ENCODE assay signal across 13 mouse cellular contexts in the genomic region with DNA sequence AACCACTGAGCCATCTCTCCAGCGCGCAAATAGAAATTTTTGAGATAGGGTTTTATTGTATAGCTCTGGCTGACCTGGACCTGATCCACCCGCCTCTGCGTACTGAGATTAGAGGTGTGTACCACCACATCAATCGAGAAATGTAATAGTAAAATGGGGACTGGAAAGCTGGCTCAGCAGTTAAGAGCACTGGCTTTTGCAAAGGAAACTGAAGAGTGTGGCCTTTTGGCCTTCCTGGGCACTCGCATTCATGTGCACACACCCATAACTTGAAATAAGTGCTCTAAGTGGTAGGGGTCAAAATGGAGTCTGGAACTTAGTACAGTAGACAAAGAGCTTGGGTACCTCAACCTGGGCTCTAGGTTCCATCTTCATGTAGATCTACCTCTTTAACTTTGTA. TPM values are rescaled to one million over a fixed set of nuclear protein-coding genes. Genes with fewer than 3 reads are reported as not detected.
A peak's percentile ranks its signal among the peaks of the same experiment; 100 is the strongest.
DNase-seq lines count a peak whose midpoint lies in the region; ATAC-seq lines count a peak whose summit lies in the region.
"Had no signal": no experiment of that assay in that cellular context is flagged by ENCODE, and none has a peak within 500 bp of the region (broad histone marks: within the 10 kb centered on the region; RNA-seq: fewer than 3 reads in every experiment).

No protein-coding gene starts in this region.

- no peaks in the 10 kb centered on the region for H3K9me3 ChIP-seq in heart, embryonic 11.5 days (replicated peaks; ENCODE audit: control insufficient read depth, low read length)
- H3K9me3 ChIP-seq in midbrain, embryonic 10.5 days (replicated peaks) = no peaks in the 10 kb centered on the region
- H3K9me3 ChIP-seq in midbrain, embryonic 15.5 days = no peaks in the 10 kb centered on the region
- no peaks in the 10 kb centered on the region for H3K9me3 ChIP-seq in intestine, embryonic 15.5 days
- H3K9me3 ChIP-seq in neural tube, embryonic 12.5 days = no peaks in the 10 kb centered on the region

- peaks cover 7% of the 10 kb centered on the region for H3K36me3 ChIP-seq in heart, embryonic 11.5 days (ENCODE audit: control insufficient read depth, insufficient read depth, low read length)
- H3K36me3 ChIP-seq in midbrain, embryonic 10.5 days = peaks cover 55% of the 10 kb centered on the region
- H3K36me3 ChIP-seq in midbrain, embryonic 15.5 days (replicated peaks) = no peaks in the 10 kb centered on the region; the same call in 1 of the 2 replicates
- H3K36me3 ChIP-seq in intestine, embryonic 15.5 days = peaks cover 3% of the 10 kb centered on the region; the same call in 1 of the 2 replicates
- peaks cover 19% of the 10 kb centered on the region; the same call in 1 of the 2 replicates for H3K36me3 ChIP-seq in neural tube, embryonic 12.5 days

- no peak overlapping the region for H3K9ac ChIP-seq in heart, embryonic 11.5 days (ENCODE audit: low read depth, low read length)
- H3K9ac ChIP-seq in midbrain, embryonic 15.5 days = no peak overlapping the region
- H3K9ac ChIP-seq in intestine, embryonic 15.5 days = no peak overlapping the region
- no peak overlapping the region for H3K9ac ChIP-seq in neural tube, embryonic 12.5 days

- H3K27me3 ChIP-seq in heart, embryonic 11.5 days (ENCODE audit: control insufficient read depth, insufficient read depth, low read length) = no peaks in the 10 kb centered on the region
- H3K27me3 ChIP-seq in midbrain, embryonic 10.5 days (ENCODE audit: low read depth, poor library complexity, severe bottlenecking) = no peaks in the 10 kb centered on the region
- H3K27me3 ChIP-seq in midbrain, embryonic 15.5 days (replicated peaks) = no peaks in the 10 kb centered on the region
- no peaks in the 10 kb centered on the region for H3K27me3 ChIP-seq in intestine, embryonic 15.5 days (replicated peaks)
- H3K27me3 ChIP-seq in neural tube, embryonic 12.5 days (replicated peaks) = no peaks in the 10 kb centered on the region

- DNase-seq in heart, adult 8-10 months (ENCODE audit: low spot score) = no peak
- DNase-seq in midbrain, embryonic 10.5 days (ENCODE audit: low spot score) = no peak
- DNase-seq in kidney, adult 9 months = no peak
- no peak for DNase-seq in cerebellum, postnatal 4 days (ENCODE audit: low spot score in 2 of 2)
- DNase-seq: cerebellum, adult 11-12 months; right cerebral cortex, postnatal 4 days; thymus, postnatal 14 days had no signal

- no peak overlapping the region for H3K27ac ChIP-seq in heart, embryonic 11.5 days (ENCODE audit: low read depth, low read length)
- no peak overlapping the region for H3K27ac ChIP-seq in midbrain, embryonic 10.5 days (replicated peaks)
- H3K27ac ChIP-seq in midbrain, embryonic 15.5 days = no peak overlapping the region
- no peak overlapping the region for H3K27ac ChIP-seq in intestine, embryonic 15.5 days
- H3K27ac ChIP-seq in neural tube, embryonic 12.5 days = no peak overlapping the region
- H3K27ac ChIP-seq: kidney, postnatal 0 days had no signal

- no peak overlapping the region for H3K4me3 ChIP-seq in heart, embryonic 11.5 days (ENCODE audit: low read depth, low read length)
- peak overlapping the region; percentile 97; the same call in 1 of the 2 replicates for H3K4me3 ChIP-seq in midbrain, embryonic 10.5 days
- no peak overlapping the region for H3K4me3 ChIP-seq in midbrain, embryonic 15.5 days
- H3K4me3 ChIP-seq in intestine, embryonic 15.5 days (replicated peaks) = no peak overlapping the region
- H3K4me3 ChIP-seq in neural tube, embryonic 12.5 days = no peak overlapping the region

- H3K4me1 ChIP-seq in heart, embryonic 11.5 days (ENCODE audit: control insufficient read depth, insufficient read depth, low read length) = peaks cover 16% of the 10 kb centered on the region
- H3K4me1 ChIP-seq in midbrain, embryonic 10.5 days = peaks cover 31% of the 10 kb centered on the region
- peaks cover 31% of the 10 kb centered on the region for H3K4me1 ChIP-seq in midbrain, embryonic 15.5 days
- peaks cover 11% of the 10 kb centered on the region; the same call in 1 of the 2 replicates for H3K4me1 ChIP-seq in intestine, embryonic 15.5 days (replicated peaks)
- H3K4me1 ChIP-seq in neural tube, embryonic 12.5 days = peaks cover 22% of the 10 kb centered on the region

- ATAC-seq in heart, embryonic 11.5 days (replicated peaks; ENCODE audit: insufficient number of reproducible peaks, low FRiP score, low TSS enrichment) = no peak
- no peak for ATAC-seq in midbrain, embryonic 15.5 days (replicated peaks)
- ATAC-seq in intestine, embryonic 15.5 days = no peak
- ATAC-seq in neural tube, embryonic 12.5 days (ENCODE audit: low FRiP score, low read depth) = no peak

- WGBS in heart, embryonic 11.5 days (ENCODE audit: insufficient replicate concordance) = 85% methylated on average over 6 of the region's 6 CpGs
- 93% methylated on average over 6 of the region's 6 CpGs for WGBS in midbrain, embryonic 10.5 days
- WGBS in midbrain, embryonic 15.5 days = 90% methylated on average over 6 of the region's 6 CpGs
- WGBS in intestine, embryonic 15.5 days = 80% methylated on average over 6 of the region's 6 CpGs
- WGBS in neural tube, embryonic 12.5 days = 95% methylated on average over 6 of the region's 6 CpGs

- H3K4me2 ChIP-seq in heart, embryonic 11.5 days = peak overlapping the region; percentile 79
- H3K4me2 ChIP-seq in midbrain, embryonic 15.5 days = no peak overlapping the region
- peak overlapping the region; percentile 56 for H3K4me2 ChIP-seq in intestine, embryonic 15.5 days (replicated peaks)
- peak overlapping the region; percentile 71; the same call in 1 of the 2 replicates for H3K4me2 ChIP-seq in neural tube, embryonic 12.5 days (replicated peaks)

RNA-seq across cellular contexts. Expression of a gene that starts 2.8 kb away (rescaled TPM):
- 2.7 and 3.4 TPM in 2 replicates for polyA plus RNA-seq in heart, embryonic 11.5 days (2014; fragmentation: Nextera tagmentation; extraction: Ambion mirVana)
- 1 to 10 TPM; 2.9 to 4.7 (median 3.2) TPM for total RNA-seq in heart, adult 8-10 months (2022)
- 2.7 and 4.1 TPM in 2 replicates for polyA plus RNA-seq in midbrain, embryonic 10.5 days (2016; fragmentation: Nextera tagmentation; extraction: Ambion mirVana)
- 5.9 and 7.0 TPM in 2 replicates for polyA plus RNA-seq in midbrain, embryonic 15.5 days (2015; fragmentation: Nextera tagmentation; extraction: Ambion mirVana)
- polyA plus RNA-seq in intestine, embryonic 15.5 days (2015; fragmentation: Nextera tagmentation; extraction: Ambion mirVana) = 1.1 and 2.0 TPM in 2 replicates
- polyA plus RNA-seq in neural tube, embryonic 12.5 days (2016; fragmentation: Nextera tagmentation; extraction: Ambion mirVana) = 4.1 and 4.5 TPM in 2 replicates

RNA-seq across cellular contexts. Expression of a gene that starts 2.8 kb away (rescaled TPM):
- polyA plus RNA-seq in heart, embryonic 11.5 days (2014; fragmentation: Nextera tagmentation; extraction: Ambion mirVana) = 489 and 639 TPM in 2 replicates
- 100 to 1,000 TPM; 104 to 129 (median 126) TPM for total RNA-seq in heart, adult 8-10 months (2022)
- polyA plus RNA-seq in midbrain, embryonic 10.5 days (2016; fragmentation: Nextera tagmentation; extraction: Ambion mirVana) = 549 and 624 TPM in 2 replicates
- polyA plus RNA-seq in midbrain, embryonic 15.5 days (2015; fragmentation: Nextera tagmentation; extraction: Ambion mirVana) = 351 and 354 TPM in 2 replicates
- 834 and 874 TPM in 2 replicates for polyA plus RNA-seq in intestine, embryonic 15.5 days (2015; fragmentation: Nextera tagmentation; extraction: Ambion mirVana)
- 497 and 518 TPM in 2 replicates for polyA plus RNA-seq in neural tube, embryonic 12.5 days (2016; fragmentation: Nextera tagmentation; extraction: Ambion mirVana)

RNA-seq across cellular contexts. Expression of a gene that starts 27.7 kb away (rescaled TPM):
- 1.6 and 2.4 TPM in 2 replicates for polyA plus RNA-seq in heart, embryonic 11.5 days (2014; fragmentation: Nextera tagmentation; extraction: Ambion mirVana)
- under 1 TPM in 1 of 4 experiments, not detected in 3; 0.34 TPM for total RNA-seq in heart, adult 8-10 months (2022)
- polyA plus RNA-seq in midbrain, embryonic 10.5 days (2016; fragmentation: Nextera tagmentation; extraction: Ambion mirVana) = 2.2 and 2.5 TPM in 2 replicates
- polyA plus RNA-seq in midbrain, embryonic 15.5 days (2015; fragmentation: Nextera tagmentation; extraction: Ambion mirVana) = 2.2 and 3.0 TPM in 2 replicates
- polyA plus RNA-seq in intestine, embryonic 15.5 days (2015; fragmentation: Nextera tagmentation; extraction: Ambion mirVana) = 8.5 and 9.2 TPM in 2 replicates
- polyA plus RNA-seq in neural tube, embryonic 12.5 days (2016; fragmentation: Nextera tagmentation; extraction: Ambion mirVana) = 2.4 and 2.5 TPM in 2 replicates
- total RNA-seq: left cerebral cortex, postnatal 14 days had no signal

RNA-seq across cellular contexts. Expression of a gene that starts 29.4 kb away (rescaled TPM):
- 0.03 TPM in 1 of 2 replicates, not detected in the other for polyA plus RNA-seq in heart, embryonic 11.5 days (2014; fragmentation: Nextera tagmentation; extraction: Ambion mirVana)
- under 1 TPM in 1 of 4 experiments, not detected in 3; 0.09 TPM for total RNA-seq in heart, adult 8-10 months (2022)
- polyA plus RNA-seq in midbrain, embryonic 10.5 days (2016; fragmentation: Nextera tagmentation; extraction: Ambion mirVana) = not detected in 2 replicates
- not detected in 2 replicates for polyA plus RNA-seq in midbrain, embryonic 15.5 days (2015; fragmentation: Nextera tagmentation; extraction: Ambion mirVana)
- polyA plus RNA-seq in intestine, embryonic 15.5 days (2015; fragmentation: Nextera tagmentation; extraction: Ambion mirVana) = not detected in 2 replicates
- polyA plus RNA-seq in neural tube, embryonic 12.5 days (2016; fragmentation: Nextera tagmentation; extraction: Ambion mirVana) = not detected in 2 replicates
- polyA plus RNA-seq: kidney, postnatal 0 days had no signal

RNA-seq across cellular contexts. Expression of a gene that starts 32.6 kb away (rescaled TPM):
- 603 and 608 TPM in 2 replicates for polyA plus RNA-seq in heart, embryonic 11.5 days (2014; fragmentation: Nextera tagmentation; extraction: Ambion mirVana)
- 100 to 1,000 TPM; 360 to 469 (median 411) TPM for total RNA-seq in heart, adult 8-10 months (2022)
- 488 and 493 TPM in 2 replicates for polyA plus RNA-seq in midbrain, embryonic 10.5 days (2016; fragmentation: Nextera tagmentation; extraction: Ambion mirVana)
- 267 and 285 TPM in 2 replicates for polyA plus RNA-seq in midbrain, embryonic 15.5 days (2015; fragmentation: Nextera tagmentation; extraction: Ambion mirVana)
- 476 and 498 TPM in 2 replicates for polyA plus RNA-seq in intestine, embryonic 15.5 days (2015; fragmentation: Nextera tagmentation; extraction: Ambion mirVana)
- polyA plus RNA-seq in neural tube, embryonic 12.5 days (2016; fragmentation: Nextera tagmentation; extraction: Ambion mirVana) = 470 and 490 TPM in 2 replicates
